Mouse (Mus musculus): ENCODE results near the gene Grk3. TPM values are rescaled to one million over a fixed set of nuclear protein-coding genes. Genes with fewer than 3 reads are reported as not detected.

Grk3 gene
- total RNA-seq, 1 experiment: 4.2 TPM

DNA sequence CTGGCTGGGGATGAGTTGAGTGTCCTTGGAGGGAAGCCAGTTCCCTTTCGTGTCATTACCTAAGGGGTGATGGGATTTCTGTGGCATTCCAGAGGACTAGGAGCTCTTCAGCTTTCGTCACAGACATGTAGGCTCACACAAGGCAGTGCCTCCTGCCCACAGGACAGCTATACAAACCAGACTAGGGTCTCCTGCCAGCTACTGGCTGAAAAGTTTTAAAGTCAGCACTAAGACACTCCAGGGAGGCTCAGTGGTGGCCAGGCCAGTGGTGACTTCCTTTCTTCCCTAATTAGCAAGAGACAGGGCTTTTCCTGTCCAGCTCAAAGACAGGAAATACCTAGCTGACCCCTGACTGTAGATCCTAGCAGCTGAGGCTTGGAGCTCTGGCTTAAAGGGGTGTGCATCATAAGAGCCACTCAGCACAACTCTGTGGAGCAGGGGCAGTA is 107.4 kb downstream of the Grk3 start:
- in situ Hi-C loops (cut with MboI; ENCODE audit: low sequenced_read_pairs in 2 of 2, unreplicated experiment in 2 of 2): no loop called here
- Histone ChIP-seq H3K9me3 (ENCODE audit: control insufficient read depth, insufficient read depth, low read depth, low read length) (0 out of 2 replicates have a peak, but pooled peaks cover 1% of the 10 kb centered on the region), H3K4me3 (ENCODE audit: insufficient read depth in 1 of 2, low read depth in 1 of 2, low read length in 2 of 2, poor library complexity in 1 of 2, severe bottlenecking in 1 of 2) (no peak overlapping the region), H3K4me1 (ENCODE audit: control insufficient read depth in 2 of 2, insufficient read depth in 2 of 2, low read length in 2 of 2, poor library complexity in 1 of 2) (no peaks in the 10 kb centered on the region), H3K27ac (ENCODE audit: insufficient read depth, low read depth, low read length, poor library complexity, severe bottlenecking) (no peak overlapping the region), H3K9ac (ENCODE audit: insufficient read depth, low read depth, low read length, poor library complexity, severe bottlenecking) (no peak overlapping the region), H3K36me3 (ENCODE audit: control insufficient read depth, insufficient read depth, low read length, poor library complexity, severe bottlenecking) (no peaks in the 10 kb centered on the region)
- no peak for DNase-seq (ENCODE audit: low read depth, low spot score)
- no peak for TF ChIP-seq CHD2 (IDR thresholded peaks at IDR 0.05; ENCODE audit: low read depth, low read length)
- no peak for TF ChIP-seq ZNF384 (IDR thresholded peaks at IDR 0.05; ENCODE audit: low read depth, low read length)
- TF ChIP-seq ZC3H11A (IDR thresholded peaks at IDR 0.05; ENCODE audit: borderline replicate concordance, low read depth, low read length): no peak
- TF ChIP-seq MAFK (IDR thresholded peaks at IDR 0.05; ENCODE audit: insufficient read depth, low read depth, low read length): no peak
- no peak for TF ChIP-seq HCFC1 (IDR thresholded peaks at IDR 0.05; ENCODE audit: borderline replicate concordance, insufficient read depth, low read length)

DNA sequence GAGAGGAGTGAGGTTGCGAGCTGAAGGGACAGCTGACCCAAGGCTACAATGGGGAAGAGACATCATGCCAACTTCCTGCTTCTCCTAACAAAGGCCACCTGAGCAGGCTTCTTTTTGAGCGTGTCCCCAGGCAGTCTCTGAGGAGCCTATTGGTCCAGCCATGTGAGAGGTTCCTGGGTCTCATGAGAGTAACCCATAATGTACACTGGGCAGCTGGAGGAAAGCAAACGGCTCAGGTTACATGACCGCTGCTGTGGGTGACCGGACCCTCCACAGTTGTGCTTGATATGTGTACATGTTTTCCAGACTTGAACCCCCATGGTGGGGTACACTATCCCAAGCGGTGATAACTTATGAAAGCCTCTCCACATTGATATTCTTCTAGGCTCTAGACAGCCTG is 108.1 kb downstream of the Grk3 start:
- TF ChIP-seq CHD2 (IDR thresholded peaks at IDR 0.05; ENCODE audit: low read depth, low read length) (no peak), ZNF384 (IDR thresholded peaks at IDR 0.05; ENCODE audit: low read depth, low read length) (no peak), MAFK (IDR thresholded peaks at IDR 0.05; ENCODE audit: insufficient read depth, low read depth, low read length) (no peak), ZC3H11A (IDR thresholded peaks at IDR 0.05; ENCODE audit: borderline replicate concordance, low read depth, low read length) (no peak), HCFC1 (IDR thresholded peaks at IDR 0.05; ENCODE audit: borderline replicate concordance, insufficient read depth, low read length) (no peak)
- DNase-seq (ENCODE audit: low read depth, low spot score): no peak
- Histone ChIP-seq H3K4me3 (ENCODE audit: insufficient read depth in 1 of 2, low read depth in 1 of 2, low read length in 2 of 2, poor library complexity in 1 of 2, severe bottlenecking in 1 of 2) (no peak overlapping the region), H3K27ac (ENCODE audit: insufficient read depth, low read depth, low read length, poor library complexity, severe bottlenecking) (no peak overlapping the region), H3K9ac (ENCODE audit: insufficient read depth, low read depth, low read length, poor library complexity, severe bottlenecking) (no peak overlapping the region), H3K4me1 (ENCODE audit: control insufficient read depth in 2 of 2, insufficient read depth in 2 of 2, low read length in 2 of 2, poor library complexity in 1 of 2) (no peaks in the 10 kb centered on the region), H3K9me3 (ENCODE audit: control insufficient read depth, insufficient read depth, low read depth, low read length) (0 out of 2 replicates have a peak, but pooled peaks cover 1% of the 10 kb centered on the region), H3K36me3 (ENCODE audit: control insufficient read depth, insufficient read depth, low read length, poor library complexity, severe bottlenecking) (no peaks in the 10 kb centered on the region)
- in situ Hi-C loops (cut with MboI; ENCODE audit: low sequenced_read_pairs in 2 of 2, unreplicated experiment in 2 of 2): no loop called here

DNA sequence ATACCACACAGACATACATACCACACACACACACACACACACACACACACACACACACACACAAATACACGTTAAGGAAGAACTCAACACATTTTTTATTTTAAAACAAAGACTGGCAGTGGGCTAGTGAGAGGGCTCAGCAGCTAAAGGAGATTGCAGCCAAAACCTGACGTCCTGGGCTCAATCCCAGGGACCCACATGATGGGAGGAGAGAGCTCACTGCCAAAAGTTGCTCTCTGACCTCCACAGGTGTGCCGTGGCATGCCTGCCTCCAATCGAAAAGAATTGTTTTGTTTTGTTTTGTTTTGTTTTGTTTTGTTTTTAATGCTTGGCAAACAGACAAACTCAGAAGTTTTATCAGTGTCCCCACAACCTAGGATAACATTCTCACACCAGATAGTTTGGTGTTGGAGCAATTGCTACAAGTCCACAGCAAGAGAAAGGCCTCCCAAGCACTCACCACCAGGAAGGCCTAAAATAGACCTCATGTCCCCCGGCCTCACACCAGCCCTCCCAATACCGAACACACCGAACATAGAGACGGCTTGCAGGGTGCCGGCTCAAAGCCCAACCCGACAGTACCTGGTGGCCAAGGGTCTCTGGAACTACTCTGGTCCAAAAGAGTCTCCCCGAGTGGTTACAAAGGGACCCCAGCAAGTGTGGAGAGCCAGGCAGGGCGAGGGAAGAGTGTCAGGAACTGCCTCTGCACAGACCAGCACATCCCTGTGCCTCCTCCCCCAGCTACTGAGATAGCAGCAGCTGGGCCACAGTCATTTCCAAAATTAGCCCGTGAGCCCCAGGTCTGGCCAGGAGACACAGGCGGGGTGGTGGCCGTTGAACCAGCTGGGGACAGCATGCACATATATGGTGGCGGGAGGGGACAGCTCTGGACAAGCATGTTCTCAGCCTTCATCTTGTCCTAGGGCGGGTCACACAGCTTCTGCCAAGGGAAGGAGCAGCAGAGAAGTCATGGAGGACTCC is 119.6 kb downstream of the Grk3 start, which contains the start of gene Myo18b:
TSS of gene Myo18b (minus strand) at position 689 of the 981 bp plus-strand sequence.
- TF ChIP-seq ZNF384 (IDR thresholded peaks at IDR 0.05; ENCODE audit: low read depth, low read length): no peak
- no peak for TF ChIP-seq HCFC1 (IDR thresholded peaks at IDR 0.05; ENCODE audit: borderline replicate concordance, insufficient read depth, low read length)
- TF ChIP-seq CHD2 (IDR thresholded peaks at IDR 0.05; ENCODE audit: low read depth, low read length): no peak
- no peak for TF ChIP-seq MAFK (IDR thresholded peaks at IDR 0.05; ENCODE audit: insufficient read depth, low read depth, low read length)
- TF ChIP-seq ZC3H11A (IDR thresholded peaks at IDR 0.05; ENCODE audit: borderline replicate concordance, low read depth, low read length): no peak
- H3K4me3 ChIP-seq (ENCODE audit: insufficient read depth in 1 of 2, low read depth in 1 of 2, low read length in 2 of 2, poor library complexity in 1 of 2, severe bottlenecking in 1 of 2): no peak within 1 kb of the TSS

DNA sequence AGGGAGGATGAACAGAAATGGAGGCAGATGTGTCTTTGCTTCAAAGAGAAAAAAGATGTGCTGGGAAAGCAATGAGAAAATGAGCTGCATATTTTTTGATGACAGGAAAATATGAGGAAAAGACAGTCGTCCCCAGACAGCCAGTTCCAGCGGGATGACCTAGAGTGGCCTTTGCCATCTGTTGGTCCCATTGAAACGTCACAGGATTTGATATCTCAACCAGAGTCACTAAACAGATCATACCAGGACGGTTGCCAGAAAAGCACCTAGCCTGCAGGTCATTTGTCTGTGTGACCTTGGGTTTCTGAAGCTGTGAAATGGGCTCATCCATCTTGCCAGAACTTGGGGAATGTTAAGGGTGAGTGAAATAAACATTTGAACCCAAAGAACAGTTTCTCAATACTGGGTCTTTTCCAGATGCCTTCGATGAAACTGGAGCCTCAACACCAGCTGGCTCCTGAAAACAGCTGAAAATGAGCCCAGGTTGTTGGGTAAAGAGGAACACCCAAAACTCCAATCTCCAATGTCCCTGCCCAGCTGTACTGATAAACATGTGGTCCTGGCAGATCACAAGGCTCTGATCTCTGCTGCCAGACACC is 122.0 kb downstream of the Grk3 start:
- H3K4me3 ChIP-seq (ENCODE audit: insufficient read depth in 1 of 2, low read depth in 1 of 2, low read length in 2 of 2, poor library complexity in 1 of 2, severe bottlenecking in 1 of 2): no peak overlapping the region
- H3K9ac ChIP-seq (ENCODE audit: insufficient read depth, low read depth, low read length, poor library complexity, severe bottlenecking): no peak overlapping the region
- no peaks in the 10 kb centered on the region for H3K9me3 ChIP-seq (ENCODE audit: control insufficient read depth, insufficient read depth, low read depth, low read length)
- in situ Hi-C loops (cut with MboI; ENCODE audit: low sequenced_read_pairs in 2 of 2, unreplicated experiment in 2 of 2): no loop called here
- TF ChIP-seq ZC3H11A (IDR thresholded peaks at IDR 0.05; ENCODE audit: borderline replicate concordance, low read depth, low read length) (no peak), CHD2 (IDR thresholded peaks at IDR 0.05; ENCODE audit: low read depth, low read length) (no peak), MAFK (IDR thresholded peaks at IDR 0.05; ENCODE audit: insufficient read depth, low read depth, low read length) (no peak)
- H3K27ac ChIP-seq (ENCODE audit: insufficient read depth, low read depth, low read length, poor library complexity, severe bottlenecking): no peak overlapping the region
- DNase-seq (ENCODE audit: low read depth, low spot score): no peak
- H3K4me1 ChIP-seq (ENCODE audit: control insufficient read depth in 2 of 2, insufficient read depth in 2 of 2, low read length in 2 of 2, poor library complexity in 1 of 2): no peaks in the 10 kb centered on the region
- no peaks in the 10 kb centered on the region for H3K36me3 ChIP-seq (ENCODE audit: control insufficient read depth, insufficient read depth, low read length, poor library complexity, severe bottlenecking)

More for the DNA sequence above, 119.6 kb downstream of the Grk3 start, which contains the start of gene Myo18b:
- Histone ChIP-seq H3K36me3 (ENCODE audit: control insufficient read depth, insufficient read depth, low read length, poor library complexity, severe bottlenecking) (no peaks in the 10 kb centered on the region), H3K4me1 (ENCODE audit: control insufficient read depth in 2 of 2, insufficient read depth in 2 of 2, low read length in 2 of 2, poor library complexity in 1 of 2) (no peaks in the 10 kb centered on the region), H3K9me3 (ENCODE audit: control insufficient read depth, insufficient read depth, low read depth, low read length) (no peaks in the 10 kb centered on the region), H3K27ac (ENCODE audit: insufficient read depth, low read depth, low read length, poor library complexity, severe bottlenecking) (no peak within 1 kb of the TSS), H3K9ac (ENCODE audit: insufficient read depth, low read depth, low read length, poor library complexity, severe bottlenecking) (no peak within 1 kb of the TSS)
- no peak for DNase-seq (ENCODE audit: low read depth, low spot score)
- in situ Hi-C loops (cut with MboI; ENCODE audit: low sequenced_read_pairs in 2 of 2, unreplicated experiment in 2 of 2): no loop called here
